Mouse (Mus musculus) testis, postnatal 10 days (tissue): ENCODE data around the gene Plekha6.

Experiments used
- DNase-seq: peaks from one replicate; pipeline ENCODE4 v3.0.0; 2021; ENCODE audit warnings: low spot score

Gene Plekha6

DNA sequence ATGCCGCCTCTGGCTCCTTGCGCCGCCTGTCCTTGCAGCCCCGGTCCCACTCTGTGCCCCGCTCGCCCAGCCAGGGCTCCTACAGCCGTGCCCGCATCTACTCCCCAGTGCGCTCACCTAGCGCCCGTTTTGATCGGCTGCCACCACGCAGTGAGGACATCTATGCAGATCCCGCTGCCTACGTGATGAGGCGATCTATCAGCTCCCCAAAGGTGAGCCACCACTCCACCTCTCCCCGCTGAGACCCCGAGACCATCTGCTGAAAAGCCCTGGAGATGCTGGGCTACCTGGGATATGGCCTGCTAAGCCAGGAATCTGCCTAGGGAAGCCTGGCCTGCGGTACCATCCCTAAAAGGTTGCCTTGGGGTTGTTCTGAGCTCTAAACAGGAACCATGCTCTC, 110.2 kb downstream of the Plekha6 start:
- no peak for DNase-seq

DNA sequence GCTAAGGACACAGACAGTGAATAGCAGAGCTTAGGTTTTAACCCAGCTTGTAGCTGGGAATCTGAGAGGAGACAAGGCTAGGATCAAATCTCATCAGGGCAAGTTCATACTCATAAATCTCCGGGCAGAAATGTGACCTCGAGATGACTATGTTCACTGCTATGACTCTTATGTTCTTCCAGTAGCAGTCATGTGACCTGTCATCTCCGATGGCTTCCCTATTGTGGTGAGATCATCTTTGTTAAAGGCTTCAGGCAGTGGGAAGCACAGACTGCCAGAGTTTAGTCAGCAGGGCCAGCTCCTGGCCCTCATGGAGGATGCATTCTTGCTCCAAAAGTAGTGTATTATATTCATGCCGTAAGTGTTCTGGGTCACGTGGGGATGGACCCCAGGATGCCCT, 113.0 kb downstream of the Plekha6 start:
- no peak for DNase-seq

DNA sequence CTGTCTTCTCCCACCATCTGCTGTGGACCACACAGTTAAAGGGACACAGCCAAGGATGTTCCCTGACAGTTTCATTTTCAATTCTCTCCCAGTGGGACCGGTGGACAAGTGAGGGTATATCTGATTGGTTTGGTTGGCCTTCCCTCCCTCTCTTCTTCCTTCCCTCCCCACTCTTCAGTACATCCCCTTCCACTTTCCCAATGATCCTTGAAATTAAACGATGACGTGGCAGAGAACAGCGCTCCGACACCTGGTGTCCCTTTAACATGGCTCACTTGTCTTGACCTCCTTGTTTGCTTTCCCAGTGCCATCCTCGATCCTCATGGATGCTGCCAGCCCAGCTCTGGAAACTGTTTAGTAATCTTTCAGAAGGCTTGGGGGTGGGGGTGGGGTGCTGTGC, 114.5 kb downstream of the Plekha6 start:
- no peak for DNase-seq

DNA sequence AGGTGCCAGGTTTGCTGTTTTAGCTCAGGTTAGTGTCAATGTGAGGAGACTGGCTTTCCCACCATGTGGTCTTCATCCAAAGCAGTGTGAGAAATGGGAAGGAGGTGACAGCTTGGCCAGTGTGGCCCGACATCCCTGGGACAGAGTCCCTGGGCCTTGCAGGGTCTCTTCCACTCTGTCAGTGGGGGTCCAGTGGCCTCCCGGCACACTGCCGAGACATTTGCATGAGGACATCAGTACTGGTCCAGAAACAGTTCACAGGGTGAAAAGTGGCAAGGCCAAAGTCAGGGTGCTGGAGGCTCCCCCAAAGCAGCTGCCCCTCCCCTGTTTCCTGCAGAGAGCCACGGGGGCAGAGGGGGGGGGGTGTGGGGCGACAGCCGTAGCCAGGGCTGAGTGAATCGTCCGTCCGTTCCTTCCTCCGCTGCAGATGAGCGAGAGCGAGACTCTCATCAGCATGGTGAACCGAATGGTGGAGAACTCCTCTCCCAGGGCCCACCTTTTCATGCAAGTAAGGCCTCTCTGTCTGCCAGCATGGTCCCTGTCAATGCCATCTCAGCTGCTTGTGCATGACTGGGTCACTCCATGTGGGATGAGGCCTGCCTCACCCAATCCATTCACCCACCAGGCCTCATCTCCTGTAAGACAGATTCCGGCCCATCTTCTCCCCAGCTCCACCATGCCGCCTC, 115.1 kb downstream of the Plekha6 start:
- DNase-seq: no peak

DNA sequence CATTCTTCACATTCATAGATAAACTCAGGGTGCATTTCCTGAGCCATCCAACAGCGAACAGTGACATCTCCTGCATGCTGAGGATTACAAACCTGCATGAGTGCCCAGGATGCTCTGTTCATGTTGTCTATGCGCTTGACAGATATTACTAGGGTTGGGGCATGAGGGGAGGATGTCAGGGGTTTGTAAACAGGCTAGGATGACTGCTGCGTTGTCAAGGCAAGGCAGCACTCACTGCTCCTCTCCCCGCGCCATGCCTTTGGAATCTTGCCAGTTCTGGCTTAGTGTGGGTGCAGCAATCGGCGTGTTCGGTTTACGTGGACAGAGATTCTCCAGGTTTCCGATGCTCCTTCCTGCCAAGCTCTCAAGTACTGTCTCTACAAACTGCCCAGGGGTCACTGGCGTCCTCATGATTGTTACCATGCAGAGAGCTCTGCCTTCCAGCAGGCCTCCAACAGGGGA, 115.7 kb downstream of the Plekha6 start:
- DNase-seq: no peak

DNA sequence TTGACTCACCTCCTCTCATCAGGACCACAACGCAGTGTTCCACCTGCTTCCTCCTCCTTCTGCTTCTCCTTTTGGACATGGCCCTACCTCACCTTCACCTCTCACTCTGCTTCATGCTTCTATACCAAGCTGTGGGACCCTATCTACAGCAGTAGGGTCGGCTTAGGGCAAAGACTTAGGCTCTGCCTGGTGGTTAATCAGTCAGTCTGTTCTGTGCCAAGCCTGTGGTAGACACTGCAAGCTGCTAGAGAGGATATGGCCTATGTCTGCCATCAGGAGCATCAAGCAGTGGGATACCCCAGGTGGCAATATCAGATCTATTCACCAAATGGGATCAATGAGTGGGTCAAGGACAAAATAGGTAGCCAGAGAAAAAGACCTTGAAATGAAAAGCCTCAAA, 116.5 kb downstream of the Plekha6 start:
- DNase-seq: no peak

DNA sequence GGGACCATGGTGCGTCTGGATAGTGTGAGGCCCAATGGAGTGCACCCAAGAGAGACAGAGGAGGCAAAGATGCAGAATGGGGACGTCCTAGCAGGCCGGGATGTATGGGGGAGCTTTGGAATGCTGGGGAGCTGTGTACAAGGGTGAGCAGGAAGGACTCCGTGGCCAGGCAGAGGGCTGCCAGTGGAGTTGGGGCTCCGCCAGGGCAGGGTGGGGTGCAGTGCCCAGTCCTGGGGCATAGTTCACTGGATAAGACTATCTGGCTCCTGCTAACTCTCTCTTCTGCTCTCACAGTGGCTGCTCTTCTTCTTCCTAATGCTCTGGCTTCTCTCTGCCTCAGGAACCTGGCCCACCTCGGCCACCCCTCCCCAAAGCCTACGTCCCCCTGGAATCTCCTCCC, 121.9 kb downstream of the Plekha6 start:
- DNase-seq: no peak

DNA sequence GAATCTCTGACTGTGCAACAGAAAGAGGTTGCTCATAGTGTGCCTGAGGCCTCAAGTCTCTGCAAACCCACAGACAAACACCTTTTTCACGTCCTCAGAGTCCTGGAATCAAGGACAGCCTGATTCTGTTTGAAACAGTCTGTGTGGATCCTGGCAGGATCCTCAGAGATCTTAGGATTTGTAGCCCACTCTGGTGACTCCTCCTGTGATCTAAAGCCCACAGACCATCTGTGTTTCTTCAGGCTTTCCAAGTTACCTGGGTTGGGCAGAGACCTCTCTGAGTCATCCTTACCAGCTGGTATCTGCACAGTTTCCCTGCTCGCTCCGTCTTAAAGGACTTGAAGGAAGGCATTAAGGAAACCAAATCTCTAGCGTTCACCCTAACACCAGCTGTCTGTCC, 123.0 kb downstream of the Plekha6 start:
- DNase-seq: no peak

DNA sequence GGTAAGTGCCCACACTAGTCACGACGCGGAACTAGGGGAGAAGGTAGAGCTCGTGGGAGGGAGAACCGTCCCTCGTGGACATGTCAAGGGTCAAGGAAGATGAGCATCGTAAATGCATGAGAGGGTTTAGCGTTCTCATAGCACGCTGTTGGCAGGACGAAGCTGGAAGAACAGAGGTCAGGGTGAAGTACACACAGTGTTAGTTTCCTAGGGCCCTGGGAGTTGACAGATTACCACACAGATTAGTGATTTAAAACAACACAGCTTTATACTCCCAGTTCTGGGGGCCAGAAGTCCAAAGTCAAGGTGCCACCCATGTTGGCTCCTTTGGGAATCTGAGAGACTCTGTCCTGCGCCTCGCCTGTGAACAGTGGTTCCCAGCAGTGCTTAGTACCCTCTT, 123.9 kb downstream of the Plekha6 start:
- no peak for DNase-seq

DNA sequence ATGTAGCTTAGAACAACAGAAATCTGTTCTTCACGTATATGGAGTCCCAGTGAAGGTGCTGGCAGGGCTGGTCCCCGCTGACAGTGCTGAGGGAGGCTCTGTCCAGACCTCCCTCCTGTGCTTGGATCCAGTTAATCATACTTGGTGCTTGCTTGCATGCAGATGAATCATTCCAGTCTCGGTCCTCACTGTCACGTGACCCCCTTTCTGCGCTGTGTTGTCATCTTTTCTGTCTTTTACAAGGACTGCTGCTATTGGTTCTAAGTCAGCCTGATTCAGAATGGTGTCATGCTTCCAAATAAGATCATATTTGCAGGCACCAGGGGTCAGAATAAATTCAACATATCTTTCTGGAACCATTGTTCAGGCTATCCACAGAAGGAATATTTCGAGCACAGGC, 127.9 kb downstream of the Plekha6 start:
- no peak for DNase-seq

DNA sequence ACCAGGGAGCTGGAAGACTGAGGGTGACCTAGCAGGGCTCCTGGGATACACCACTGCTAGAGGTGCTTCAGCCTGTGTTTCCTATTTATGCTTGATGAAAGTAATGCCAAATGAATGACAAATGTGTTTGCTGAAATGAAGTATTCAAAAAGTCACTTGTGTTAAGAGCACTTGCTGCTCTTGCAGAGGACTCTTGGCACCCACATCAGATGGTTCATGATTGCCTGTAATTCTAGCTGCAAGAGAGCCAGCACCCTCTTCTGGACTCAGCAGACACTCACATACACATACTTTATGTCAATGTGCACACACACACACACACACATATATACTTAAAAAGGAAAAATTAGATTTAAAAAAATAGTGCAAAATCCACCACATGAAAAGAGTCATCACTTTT, 128.6 kb downstream of the Plekha6 start:
- DNase-seq: no peak

DNA sequence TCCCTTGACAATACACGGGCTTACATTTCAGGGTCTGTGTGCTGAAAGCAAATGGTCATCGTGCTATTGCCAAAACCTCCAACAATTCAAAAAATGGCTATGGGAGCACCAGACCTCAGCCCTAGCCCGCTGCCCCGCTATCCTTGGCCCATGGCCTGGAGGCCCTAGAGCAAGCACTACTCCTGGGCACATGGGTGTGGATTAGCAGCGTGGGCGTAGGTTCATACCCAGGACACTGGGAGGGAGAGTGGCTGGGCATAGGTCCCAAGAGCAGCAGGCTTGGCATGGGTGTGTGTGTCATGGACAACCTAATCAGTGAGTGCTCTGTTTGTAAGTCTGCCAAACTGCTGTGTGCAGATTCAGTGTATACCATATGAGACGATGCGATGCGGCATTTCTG, 132.4 kb downstream of the Plekha6 start:
- DNase-seq: peak; percentile 66

DNA sequence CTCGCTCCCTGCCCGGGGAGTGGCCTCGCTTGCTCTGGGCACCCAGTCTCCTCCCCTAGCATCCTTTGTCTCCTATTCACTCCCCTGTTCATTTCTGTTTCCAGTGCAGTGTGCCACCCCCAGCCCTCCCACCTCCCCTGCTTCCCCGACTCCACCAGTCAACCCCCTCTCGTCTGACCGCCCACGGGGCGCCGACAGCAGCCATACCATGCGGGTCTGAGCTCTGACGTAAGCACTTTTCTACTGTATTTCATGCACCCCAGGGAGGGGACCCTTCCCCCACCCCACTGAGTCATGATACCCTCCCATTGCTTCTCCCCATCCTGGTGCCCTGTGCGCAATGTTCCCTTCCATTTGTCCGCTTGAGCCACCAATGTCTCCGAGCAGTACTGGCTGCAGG, 134.8 kb downstream of the Plekha6 start:
- DNase-seq: no peak

DNA sequence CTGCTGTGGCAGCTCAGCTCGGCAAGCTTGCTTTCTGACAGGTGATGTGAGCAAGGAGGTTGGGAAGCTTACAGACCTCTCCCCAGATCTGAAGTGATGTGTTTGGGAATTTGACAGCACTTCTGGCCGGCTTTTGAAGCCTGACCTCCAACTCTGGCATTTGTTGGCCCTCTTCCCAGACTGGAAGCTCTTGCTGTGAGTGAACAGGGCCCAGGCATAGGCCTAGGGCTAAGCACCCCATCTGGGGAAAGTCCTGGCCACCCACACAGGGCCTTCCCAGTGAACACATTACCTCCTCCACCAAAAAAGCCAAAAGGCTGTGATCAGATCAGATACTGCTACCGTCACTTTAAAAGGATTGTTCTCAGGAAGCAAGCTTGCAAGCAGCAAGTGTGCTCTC, 138.5 kb downstream of the Plekha6 start:
- no peak for DNase-seq

DNA sequence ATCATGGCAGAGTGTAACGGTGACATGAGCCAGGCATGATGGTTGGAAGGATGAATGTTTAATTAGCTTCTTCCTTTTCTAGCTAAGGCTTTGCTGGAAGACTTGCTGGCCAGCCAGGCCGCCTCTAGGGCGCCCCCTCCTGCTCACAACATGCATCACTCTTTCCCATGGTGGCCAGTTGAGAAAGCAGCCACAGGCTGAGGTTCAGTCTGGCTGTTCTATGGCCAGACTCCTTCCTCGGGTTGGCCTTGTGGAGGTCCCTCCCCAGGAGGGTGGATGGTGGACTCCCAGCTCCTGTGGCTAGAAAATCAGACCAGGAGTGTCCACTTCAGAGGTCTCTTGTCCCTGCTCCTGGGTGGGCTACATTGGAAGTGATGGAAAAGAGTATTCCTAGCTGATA, 142.8 kb downstream of the Plekha6 start:
- DNase-seq: peak; percentile 90

DNA sequence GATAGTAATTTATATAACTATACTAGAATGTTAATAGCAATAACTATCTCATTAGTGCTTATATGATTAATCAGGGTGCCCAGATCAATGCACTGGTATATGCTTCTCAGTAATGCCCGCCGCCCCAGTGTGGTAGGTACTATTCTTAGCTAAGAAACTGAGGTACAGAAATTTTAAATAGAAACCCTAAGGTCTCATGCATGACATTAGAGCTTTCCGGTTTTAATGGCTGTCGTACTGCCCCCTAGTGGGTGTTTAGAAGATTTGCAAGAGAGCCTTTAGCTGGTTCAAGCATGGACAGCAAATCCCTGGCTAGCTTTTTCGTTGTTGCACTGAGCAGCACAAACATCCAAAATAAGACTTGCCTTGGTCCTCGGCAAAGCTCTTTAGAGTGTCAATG, 143.3 kb downstream of the Plekha6 start:
- DNase-seq: no peak

DNA sequence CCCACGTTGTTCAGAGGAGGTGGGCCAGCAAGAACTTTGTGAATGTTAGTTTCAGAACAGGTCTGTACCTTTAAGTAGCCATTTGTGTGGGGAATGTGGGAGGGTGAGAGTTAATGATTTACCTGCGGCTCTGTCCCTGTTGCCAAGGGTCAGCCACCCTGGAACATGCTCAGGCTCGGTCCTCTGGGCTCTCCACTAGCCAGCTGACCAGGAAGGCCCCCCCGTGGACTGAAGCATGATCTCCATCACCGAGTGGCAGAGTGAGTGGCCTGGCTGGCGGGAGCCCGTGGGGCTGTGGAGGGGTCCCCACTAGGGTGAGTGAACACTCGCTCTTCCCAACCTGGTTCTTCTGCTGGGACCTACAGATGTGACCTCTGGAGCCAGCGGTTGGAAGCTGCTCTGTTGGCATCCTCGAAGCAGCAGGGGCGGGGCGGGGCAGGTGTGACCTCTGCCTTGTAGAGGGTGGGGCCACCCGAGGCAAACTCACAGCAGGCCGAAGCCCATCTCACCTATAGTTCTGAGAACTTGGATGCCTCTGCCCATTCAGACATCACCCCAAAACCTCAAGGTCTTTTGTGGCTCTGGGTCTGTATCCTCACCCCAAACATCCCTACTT, 145.8 kb downstream of the Plekha6 start, which contains the start of gene Golt1a:
TSS of gene Golt1a (plus strand) at position 149 of the 616 bp plus-strand sequence.
- no peak for DNase-seq

DNA sequence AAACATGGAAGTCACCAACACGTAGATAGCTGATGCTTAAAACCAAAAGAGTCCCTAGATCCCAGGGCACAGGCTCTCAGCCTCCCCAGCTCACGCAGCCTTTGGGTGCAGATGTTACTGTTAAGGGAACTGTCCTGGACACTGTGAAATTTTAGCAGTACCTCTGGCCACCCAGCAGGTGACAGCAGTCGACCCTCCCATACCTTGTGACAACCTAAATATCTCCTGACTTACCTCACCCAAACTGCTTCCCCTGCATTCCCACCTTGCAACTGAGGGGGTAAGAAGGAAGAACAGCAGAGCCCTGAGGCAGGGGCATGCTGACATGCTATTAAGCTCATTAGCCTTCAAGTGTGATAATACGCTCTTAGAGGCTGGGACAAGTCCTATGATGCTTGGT, 147.2 kb downstream of the Plekha6 start:
- no peak for DNase-seq

DNA sequence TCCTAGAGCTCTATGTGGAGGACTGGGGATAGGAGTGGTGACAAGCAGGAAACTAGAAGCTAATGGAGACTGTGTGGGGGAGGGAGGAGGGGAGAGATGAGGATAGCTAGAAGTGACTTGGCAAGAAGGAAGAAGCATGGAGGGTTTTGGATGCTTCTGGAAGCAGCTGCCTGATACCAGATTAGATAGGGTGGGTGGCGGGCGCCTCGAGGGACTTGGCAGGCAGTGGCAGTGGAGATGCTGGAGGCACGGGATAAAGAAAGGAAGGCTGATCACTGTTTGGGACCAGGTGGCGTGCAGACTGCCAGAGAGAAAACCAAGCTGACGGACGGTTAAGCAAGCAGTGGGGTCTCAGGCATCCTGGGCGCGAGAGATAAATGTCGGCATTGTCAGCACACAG, 147.9 kb downstream of the Plekha6 start:
- DNase-seq: no peak

DNA sequence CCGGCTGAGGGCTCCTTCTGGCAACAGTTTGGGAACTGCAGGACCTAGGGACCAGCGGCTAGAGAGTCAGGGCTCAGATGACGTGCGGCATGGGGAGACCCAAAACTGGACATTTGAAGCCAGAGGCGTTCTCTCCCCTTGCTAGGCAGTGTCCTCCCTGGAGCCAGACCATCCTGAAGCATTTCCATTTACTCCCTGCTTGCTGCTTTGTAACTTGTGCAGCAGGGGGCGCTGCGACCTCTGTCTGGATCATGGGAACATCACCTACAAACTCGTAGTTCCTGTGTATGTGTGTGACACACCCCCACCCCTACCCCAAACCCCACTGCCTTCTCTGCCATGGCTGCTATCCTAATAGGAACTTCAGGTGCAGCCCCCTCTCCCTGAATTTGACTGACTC, 150.4 kb downstream of the Plekha6 start:
- DNase-seq: peak; percentile 87

DNA sequence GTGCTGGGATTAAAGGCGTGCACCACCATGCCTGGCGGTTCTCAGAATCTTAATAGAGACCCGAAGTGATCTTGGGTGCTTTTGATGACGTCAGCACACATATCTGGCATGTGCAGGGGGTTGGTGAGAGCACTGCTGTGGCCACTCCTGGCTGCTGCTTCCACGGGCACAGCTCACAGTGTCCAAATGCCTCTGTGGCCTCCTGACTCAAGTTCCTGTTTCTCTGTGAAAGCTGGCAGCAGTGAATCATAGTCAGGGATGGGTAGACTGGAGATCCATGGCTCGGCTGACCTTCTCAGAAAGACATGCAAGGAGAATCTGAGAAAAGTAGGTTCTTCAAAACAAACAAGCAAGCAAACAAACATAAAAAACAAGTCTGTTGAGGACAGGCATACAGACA, 151.8 kb downstream of the Plekha6 start:
- no peak for DNase-seq

DNA sequence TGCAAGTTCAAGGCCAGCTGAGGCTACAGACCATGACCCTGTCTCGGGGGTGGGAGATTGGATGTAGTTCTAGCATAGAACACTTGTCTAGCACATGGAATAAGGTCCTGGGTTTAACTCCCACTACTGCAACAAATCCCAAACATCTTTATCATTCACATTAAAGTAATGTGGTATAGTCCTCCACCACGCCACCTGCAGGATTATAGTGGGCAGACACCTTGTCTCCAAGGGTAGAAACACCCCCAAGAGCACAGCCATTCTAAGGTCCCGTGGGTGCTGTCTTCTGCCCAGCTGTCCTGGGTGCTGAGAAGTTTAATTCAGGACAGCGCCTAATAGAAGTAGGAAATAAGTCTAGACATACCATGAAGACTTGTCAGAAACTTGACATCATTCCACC, 152.6 kb downstream of the Plekha6 start:
- DNase-seq: no peak

DNA sequence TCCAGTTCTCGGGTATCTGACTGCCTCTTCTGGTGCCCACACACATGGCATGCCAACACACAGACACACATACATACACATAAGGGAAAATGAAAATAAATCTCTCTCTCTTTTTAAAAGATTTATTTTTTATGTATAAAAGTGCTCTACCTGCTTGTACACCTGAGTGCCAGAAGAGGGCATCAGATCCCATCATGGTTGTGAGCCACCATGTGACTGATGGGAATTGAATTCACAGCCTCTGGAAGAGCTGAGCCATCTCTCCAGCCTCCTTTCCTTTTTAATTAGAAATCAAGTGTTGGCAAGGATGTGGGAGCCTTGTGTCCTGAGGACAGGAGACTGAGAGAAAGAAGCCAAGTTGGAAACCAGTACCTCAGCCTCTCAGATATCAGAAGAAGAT, 153.1 kb downstream of the Plekha6 start:
- DNase-seq: no peak
